Mouse (Mus musculus): ENCODE data around the gene Apold1. TPM values are rescaled to one million over a fixed set of nuclear protein-coding genes. Genes with fewer than 3 reads are reported as not detected.

Apold1 gene
- polyA plus RNA-seq, 1 experiment from 2014 or later = 2.7 TPM

- H3K4me1 ChIP-seq = peaks cover 31% of the 10 kb centered on the region
- no peak for DNase-seq (ENCODE audit: low spot score)
- no peak overlapping the region for H3K27ac ChIP-seq (replicated peaks)
- peaks cover 30% of the 10 kb centered on the region for H3K27me3 ChIP-seq (replicated peaks; ENCODE audit: low read depth, poor library complexity, severe bottlenecking)
- no peaks in the 10 kb centered on the region for H3K36me3 ChIP-seq (replicated peaks)
- H3K9me3 ChIP-seq = no peaks in the 10 kb centered on the region
- WGBS = 61% methylated on average over 3 of the region's 3 CpGs
- H3K4me3 ChIP-seq = no peak overlapping the region
Measured at GRCm38 (mm10) chr6:134984748-134985147, 3.2 kb downstream of the Apold1 start.

- no peaks in the 10 kb centered on the region for H3K36me3 ChIP-seq (replicated peaks)
- DNase-seq (ENCODE audit: low spot score) = no peak
Measured at GRCm38 (mm10) chr6:134988377-134988776, 6.9 kb downstream of the Apold1 start.

DNA sequence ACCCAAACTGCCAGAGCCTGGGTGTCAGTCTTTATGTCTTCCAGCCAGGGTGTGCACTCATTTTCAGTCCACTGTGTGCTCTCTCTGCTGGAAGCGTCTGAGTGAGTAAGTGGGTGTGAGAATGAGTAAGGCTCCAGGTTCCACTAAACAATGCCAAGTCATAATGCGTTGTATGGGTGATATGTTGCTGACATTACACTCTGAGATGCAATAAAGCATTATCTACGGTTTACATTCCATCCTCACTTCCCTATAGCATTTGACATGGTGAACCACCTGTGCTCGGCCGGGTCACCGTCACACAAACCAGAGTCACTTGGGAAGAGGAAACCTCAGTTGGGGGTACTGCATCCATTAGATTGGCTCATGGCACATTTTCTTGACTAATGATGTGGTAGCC, 9.2 kb downstream of the Apold1 start:
- H3K4me3 ChIP-seq = no peak overlapping the region
- no peaks in the 10 kb centered on the region for H3K9me3 ChIP-seq
- no peak overlapping the region for H3K27ac ChIP-seq (replicated peaks)
- no peak for DNase-seq (ENCODE audit: low spot score)
- H3K4me1 ChIP-seq = peaks cover 8% of the 10 kb centered on the region
- no peaks in the 10 kb centered on the region for H3K27me3 ChIP-seq (replicated peaks; ENCODE audit: low read depth, poor library complexity, severe bottlenecking)
- H3K36me3 ChIP-seq (replicated peaks) = no peaks in the 10 kb centered on the region
- WGBS = 93% methylated on average over 6 of the region's 6 CpGs

More at GRCm38 (mm10) chr6:134988377-134988776, 6.9 kb downstream of the Apold1 start:
- no peak overlapping the region for H3K4me3 ChIP-seq
- no peaks in the 10 kb centered on the region for H3K9me3 ChIP-seq
- WGBS = 84% methylated on average over 9 of the region's 9 CpGs
- H3K4me1 ChIP-seq = peaks cover 12% of the 10 kb centered on the region
- H3K27me3 ChIP-seq (replicated peaks; ENCODE audit: low read depth, poor library complexity, severe bottlenecking) = peaks cover 8% of the 10 kb centered on the region
- H3K27ac ChIP-seq (replicated peaks) = no peak overlapping the region

DNA sequence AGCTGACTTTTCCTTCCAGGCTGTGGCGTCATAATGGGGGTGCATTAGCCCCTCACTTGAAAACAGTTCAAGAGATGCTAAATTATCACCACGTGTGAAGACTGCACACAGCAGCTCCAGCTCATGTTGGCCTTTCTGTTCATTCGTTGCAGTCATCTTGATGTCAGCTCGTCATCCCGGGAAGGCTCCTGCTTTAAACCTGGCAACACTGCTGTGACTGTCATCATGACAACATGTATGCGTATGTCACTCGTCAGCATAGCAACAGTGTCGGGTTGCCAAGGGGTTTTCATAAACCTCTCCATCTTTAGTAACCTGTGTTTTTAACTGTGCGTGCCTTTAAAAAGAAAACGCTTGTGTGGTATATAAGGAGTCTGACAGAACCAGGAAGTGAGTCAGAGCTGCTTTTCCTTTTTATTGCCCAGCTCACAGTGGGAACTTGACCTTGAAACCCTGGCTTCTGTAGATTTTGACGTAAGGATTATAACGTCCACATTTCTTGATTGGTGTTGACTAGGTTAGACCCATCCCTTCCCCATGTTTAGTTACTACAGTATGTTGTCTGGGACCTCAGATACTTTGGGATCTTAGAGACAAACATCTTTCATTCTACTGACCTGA, 12.6 kb downstream of the Apold1 start:
- peaks cover 11% of the 10 kb centered on the region for H3K4me1 ChIP-seq

GRCm38 (mm10) chr6:134994985-134995384, 13.5 kb downstream of the Apold1 start:
- H3K4me1 ChIP-seq = peaks cover 11% of the 10 kb centered on the region
- 84% methylated on average over 8 of the region's 8 CpGs for WGBS
- DNase-seq (ENCODE audit: low spot score) = no peak
- H3K4me3 ChIP-seq = no peak overlapping the region
- H3K9me3 ChIP-seq = no peaks in the 10 kb centered on the region
- no peaks in the 10 kb centered on the region for H3K36me3 ChIP-seq (replicated peaks)
- no peaks in the 10 kb centered on the region for H3K27me3 ChIP-seq (replicated peaks; ENCODE audit: low read depth, poor library complexity, severe bottlenecking)
- H3K27ac ChIP-seq (replicated peaks) = no peak overlapping the region

More for the DNA sequence above, 12.6 kb downstream of the Apold1 start:
- Histone ChIP-seq H3K4me3 (no peak overlapping the region), H3K36me3 (replicated peaks) (no peaks in the 10 kb centered on the region), H3K9me3 (no peaks in the 10 kb centered on the region), H3K27me3 (replicated peaks; ENCODE audit: low read depth, poor library complexity, severe bottlenecking) (no peaks in the 10 kb centered on the region), H3K27ac (replicated peaks) (no peak overlapping the region)
- WGBS = 74% methylated on average over 12 of the region's 12 CpGs
- DNase-seq (ENCODE audit: low spot score) = no peak

- no peak overlapping the region for H3K27ac ChIP-seq (replicated peaks)
- no peak overlapping the region for H3K4me3 ChIP-seq
- DNase-seq (ENCODE audit: low spot score) = no peak
- peaks cover 11% of the 10 kb centered on the region for H3K4me1 ChIP-seq
- H3K36me3 ChIP-seq (replicated peaks) = no peaks in the 10 kb centered on the region
- no peaks in the 10 kb centered on the region for H3K9me3 ChIP-seq
- WGBS = 80% methylated on average over 2 of the region's 2 CpGs
- no peaks in the 10 kb centered on the region for H3K27me3 ChIP-seq (replicated peaks; ENCODE audit: low read depth, poor library complexity, severe bottlenecking)
Measured at GRCm38 (mm10) chr6:134996918-134997317, 15.4 kb downstream of the Apold1 start.

GRCm38 (mm10) chr6:134998076-134998475, 16.6 kb downstream of the Apold1 start:
- Histone ChIP-seq H3K9me3 (no peaks in the 10 kb centered on the region), H3K4me3 (no peak overlapping the region), H3K27me3 (replicated peaks; ENCODE audit: low read depth, poor library complexity, severe bottlenecking) (no peaks in the 10 kb centered on the region), H3K27ac (replicated peaks) (no peak overlapping the region), H3K4me1 (peaks cover 11% of the 10 kb centered on the region), H3K36me3 (replicated peaks) (no peaks in the 10 kb centered on the region)
- 83% methylated on average over 8 of the region's 8 CpGs for WGBS
- no peak for DNase-seq (ENCODE audit: low spot score)

DNA sequence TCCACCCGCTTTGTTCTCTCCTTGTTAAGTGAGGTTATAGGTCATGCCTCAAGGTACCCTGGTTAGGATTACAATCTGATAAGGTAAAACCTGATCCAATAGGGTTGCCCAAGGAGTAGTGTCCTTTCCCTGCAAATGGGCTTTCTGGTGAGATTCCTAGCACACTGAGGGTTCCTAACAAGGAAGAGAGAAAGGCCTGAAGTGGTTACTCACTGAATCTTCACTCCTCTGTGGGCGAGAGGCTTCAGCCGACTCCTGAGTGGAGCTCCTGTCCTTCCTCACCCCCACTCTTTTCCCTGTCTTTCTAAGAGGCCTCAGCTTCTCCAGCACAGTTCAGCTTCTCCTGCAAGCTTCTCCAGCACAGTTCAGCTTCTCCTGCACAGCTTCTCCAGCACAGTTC, 17.3 kb downstream of the Apold1 start:
- Histone ChIP-seq H3K4me1 (peaks cover 7% of the 10 kb centered on the region), H3K27me3 (replicated peaks; ENCODE audit: low read depth, poor library complexity, severe bottlenecking) (no peaks in the 10 kb centered on the region), H3K27ac (replicated peaks) (no peak overlapping the region), H3K36me3 (replicated peaks) (no peaks in the 10 kb centered on the region), H3K4me3 (no peak overlapping the region), H3K9me3 (no peaks in the 10 kb centered on the region)
- no peak for DNase-seq (ENCODE audit: low spot score)
- 65% methylated on average over 3 of the region's 3 CpGs for WGBS

GRCm38 (mm10) chr6:135000272-135000671, 18.8 kb downstream of the Apold1 start:
- H3K4me3 ChIP-seq = no peak overlapping the region
- DNase-seq (ENCODE audit: low spot score) = no peak
- 69% methylated on average over 4 of the region's 4 CpGs for WGBS
- no peaks in the 10 kb centered on the region for H3K36me3 ChIP-seq (replicated peaks)
- H3K27me3 ChIP-seq (replicated peaks; ENCODE audit: low read depth, poor library complexity, severe bottlenecking) = no peaks in the 10 kb centered on the region
- H3K9me3 ChIP-seq = no peaks in the 10 kb centered on the region
- H3K4me1 ChIP-seq = 0 out of 2 replicates have a peak, but pooled peaks cover 3% of the 10 kb centered on the region
- no peak overlapping the region for H3K27ac ChIP-seq (replicated peaks)

GRCm38 (mm10) chr6:135001991-135002390, 20.5 kb downstream of the Apold1 start:
- no peaks in the 10 kb centered on the region for H3K9me3 ChIP-seq
- no peak overlapping the region for H3K4me3 ChIP-seq
- WGBS = 87% methylated on average over 4 of the region's 4 CpGs
- H3K36me3 ChIP-seq (replicated peaks) = no peaks in the 10 kb centered on the region
- H3K27ac ChIP-seq (replicated peaks) = no peak overlapping the region
- 0 out of 2 replicates have a peak, but pooled peaks cover 3% of the 10 kb centered on the region for H3K4me1 ChIP-seq
- DNase-seq (ENCODE audit: low spot score) = no peak
- H3K27me3 ChIP-seq (replicated peaks; ENCODE audit: low read depth, poor library complexity, severe bottlenecking) = no peaks in the 10 kb centered on the region

- no peaks in the 10 kb centered on the region for H3K9me3 ChIP-seq
- 95% methylated on average over 4 of the region's 4 CpGs for WGBS
- H3K4me3 ChIP-seq = no peak overlapping the region
- H3K36me3 ChIP-seq (replicated peaks) = no peaks in the 10 kb centered on the region
- H3K27me3 ChIP-seq (replicated peaks; ENCODE audit: low read depth, poor library complexity, severe bottlenecking) = no peaks in the 10 kb centered on the region
- no peak overlapping the region for H3K27ac ChIP-seq (replicated peaks)
- H3K4me1 ChIP-seq = 0 out of 2 replicates have a peak, but pooled peaks cover 2% of the 10 kb centered on the region
- DNase-seq (ENCODE audit: low spot score) = no peak
Measured at GRCm38 (mm10) chr6:135006372-135006771, 24.9 kb downstream of the Apold1 start.

GRCm38 (mm10) chr6:135011048-135011733, 29.7 kb downstream of the Apold1 start, which contains the start of gene Ddx47:
Gene Ddx47 (plus strand): TSS chr6:135011612.
- Histone ChIP-seq H3K9me3 (no peaks in the 10 kb centered on the region), H3K4me1 (peaks cover 11% of the 10 kb centered on the region), H3K27me3 (replicated peaks; ENCODE audit: low read depth, poor library complexity, severe bottlenecking) (no peaks in the 10 kb centered on the region), H3K4me3 (peak within 1 kb of the TSS; percentile 90), H3K36me3 (replicated peaks) (peaks cover 31% of the 10 kb centered on the region), H3K27ac (replicated peaks) (peak within 1 kb of the TSS; percentile 84)
- DNase-seq (ENCODE audit: low spot score) = peak; percentile 96
- 6% methylated on average over 19 of the region's 19 CpGs for WGBS

- DNase-seq (ENCODE audit: low spot score) = no peak
- Histone ChIP-seq H3K4me1 (peaks cover 11% of the 10 kb centered on the region), H3K27ac (replicated peaks) (peak overlapping the region; percentile 84), H3K36me3 (replicated peaks) (peaks cover 37% of the 10 kb centered on the region), H3K27me3 (replicated peaks; ENCODE audit: low read depth, poor library complexity, severe bottlenecking) (no peaks in the 10 kb centered on the region), H3K9me3 (no peaks in the 10 kb centered on the region), H3K4me3 (peak overlapping the region; percentile 90)
- 2% methylated on average over 14 of the region's 14 CpGs for WGBS
Measured at GRCm38 (mm10) chr6:135011734-135012116, 30.2 kb downstream of the Apold1 start.
